Mouse (Mus musculus) fibroblast of lung, adult 2 months (primary cell): ENCODE results near the gene Olfr730.

Experiments
- DNase-seq: peaks from one replicate; pipeline ENCODE4 v3.0.0-alpha.2; 2011; ENCODE audit warnings: low read depth

Gene Olfr730

GRCm38 (mm10) chr14:50188098-50188497 lies at the start of gene Olfr730:
TSS of gene Olfr730 (minus strand) at chr14:50188198.
- no peak for DNase-seq

GRCm38 (mm10) chr14:50152810-50153209 lies 35.2 kb downstream of the Olfr730 start, which contains the start of gene Olfr729:
TSS of gene Olfr729 (minus strand) at chr14:50152910.
- DNase-seq = no peak

- no peak for DNase-seq
Observed at GRCm38 (mm10) chr14:50142580-50142979, 45.4 kb downstream of the Olfr730 start, which contains the start of gene Olfr728. TSS of gene Olfr728 (minus strand) at chr14:50142680.
